Mouse (Mus musculus): Measurements from ENCODE around the gene Srpk2.
A peak's percentile ranks its signal among the peaks of the same experiment; 100 is the strongest.
"Not testable (repeated sequence)": the region's sequence is repeated elsewhere in the genome, so short reads cannot be mapped to it uniquely, and the experiment has no call there.

Gene Srpk2

DNA sequence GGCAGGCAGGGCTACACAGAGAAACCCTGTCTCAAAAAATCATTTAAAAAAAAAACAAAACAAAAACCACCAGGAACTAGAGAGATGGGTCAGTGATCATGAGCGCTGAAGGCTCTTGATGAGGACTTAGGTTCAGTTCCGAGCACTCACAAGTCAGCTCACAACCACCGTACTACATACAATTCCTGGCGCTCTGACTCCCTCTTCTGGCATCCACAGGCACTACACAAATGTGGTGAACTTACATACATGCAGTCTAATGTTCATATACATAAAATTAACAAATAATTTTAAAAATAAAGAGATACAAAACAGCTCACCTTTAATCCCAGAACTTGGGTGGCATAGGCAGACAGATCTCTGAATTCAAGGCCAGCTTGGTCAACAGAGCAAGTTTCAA lies 13.5 kb downstream of the Srpk2 start:
- DNase-seq, result no peak

DNA sequence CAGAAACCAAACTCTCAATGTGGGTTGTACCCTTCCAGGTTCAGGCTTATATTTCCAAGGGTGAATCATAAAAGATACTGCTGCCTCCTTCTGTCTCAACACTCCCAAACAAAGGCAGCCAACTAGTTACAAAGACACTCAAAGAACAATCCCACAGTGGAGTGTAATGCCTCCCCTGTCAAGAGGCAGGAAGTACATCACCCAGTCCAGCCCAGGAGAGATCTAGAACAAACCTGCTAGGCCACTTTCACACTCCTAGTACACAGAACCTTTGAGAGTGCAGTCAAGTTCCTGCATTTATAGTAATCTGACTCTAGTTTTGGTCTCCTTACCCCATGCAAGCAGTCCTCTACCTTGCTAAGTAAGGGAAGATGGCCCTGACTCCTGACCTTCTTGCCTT lies 18.5 kb downstream of the Srpk2 start:
- no peak for DNase-seq

DNA sequence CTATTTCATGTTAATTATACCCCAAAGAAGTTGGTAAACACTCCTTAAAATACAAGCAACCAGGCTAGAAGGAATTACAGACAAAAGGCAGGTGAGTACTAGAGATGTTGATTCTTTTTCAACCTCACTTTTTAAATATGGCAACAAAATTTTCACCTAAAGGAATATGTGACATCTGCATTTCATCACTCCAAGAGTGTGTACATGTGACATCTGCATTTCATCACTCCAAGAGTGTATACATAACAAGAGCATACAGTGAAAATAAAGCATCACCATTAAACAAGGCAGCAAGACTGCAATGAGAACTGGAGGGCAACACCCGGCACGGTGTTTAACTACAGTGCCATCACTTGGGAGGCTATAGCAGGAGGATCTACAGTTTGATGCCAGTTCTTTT lies 23.2 kb downstream of the Srpk2 start:
- DNase-seq, result no peak

DNA sequence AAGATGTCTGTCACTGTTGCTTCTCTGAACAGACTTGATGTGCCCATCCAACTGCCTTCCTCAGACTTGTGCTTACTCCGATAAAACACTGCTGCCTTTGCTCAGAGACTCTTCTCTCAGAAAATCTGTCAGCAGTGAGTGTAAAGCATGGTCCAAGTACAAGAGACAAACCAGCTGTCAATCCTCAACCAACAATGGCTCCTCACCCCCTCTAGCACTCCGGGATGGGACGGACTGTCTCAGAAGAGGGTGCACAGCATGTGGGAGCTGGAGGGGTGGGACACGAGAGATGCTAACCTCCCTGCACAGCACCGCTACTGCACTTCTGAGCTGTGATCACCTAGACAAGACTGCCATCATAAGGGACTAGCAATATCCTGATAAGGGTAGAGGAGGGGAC lies 26.4 kb downstream of the Srpk2 start:
- no peak for DNase-seq

DNA sequence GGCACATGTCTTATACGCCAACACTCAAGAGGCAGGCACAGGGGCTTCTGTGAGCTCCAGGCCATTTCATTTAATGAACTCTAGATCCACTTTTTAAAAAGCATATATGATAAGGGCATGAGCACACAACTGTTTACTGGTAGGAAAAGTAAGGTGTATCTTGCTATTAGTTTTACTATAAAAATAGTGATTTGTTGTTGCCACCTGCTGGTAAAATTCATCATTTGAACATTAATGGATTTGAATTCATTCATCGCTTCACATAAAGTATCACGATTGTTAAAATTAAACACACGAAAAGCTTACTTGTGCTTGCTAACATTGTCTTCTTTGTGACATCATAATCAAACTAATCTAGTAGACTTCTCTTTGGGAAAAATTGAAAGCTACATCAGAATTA lies 27.8 kb downstream of the Srpk2 start:
- DNase-seq, result no peak

DNA sequence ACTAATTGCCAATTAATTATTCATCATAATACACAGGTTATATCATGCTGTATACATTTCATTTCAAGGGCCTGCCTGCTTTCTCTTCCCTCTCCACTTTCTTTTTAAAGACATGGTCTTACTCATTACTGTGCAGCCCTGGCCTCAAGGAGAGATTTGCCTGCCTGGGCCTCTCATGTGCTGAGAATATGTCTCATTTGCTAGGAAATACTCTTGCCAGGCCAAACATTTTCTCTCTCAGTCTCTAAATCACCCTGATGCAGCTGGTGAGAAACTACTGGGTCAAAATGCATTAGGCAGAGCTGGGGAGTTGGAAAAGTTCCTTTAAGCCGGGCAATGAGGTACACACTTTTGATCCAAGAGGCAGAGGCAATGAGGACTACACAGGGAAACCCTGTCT lies 29.4 kb downstream of the Srpk2 start:
- DNase-seq, result no peak

DNA sequence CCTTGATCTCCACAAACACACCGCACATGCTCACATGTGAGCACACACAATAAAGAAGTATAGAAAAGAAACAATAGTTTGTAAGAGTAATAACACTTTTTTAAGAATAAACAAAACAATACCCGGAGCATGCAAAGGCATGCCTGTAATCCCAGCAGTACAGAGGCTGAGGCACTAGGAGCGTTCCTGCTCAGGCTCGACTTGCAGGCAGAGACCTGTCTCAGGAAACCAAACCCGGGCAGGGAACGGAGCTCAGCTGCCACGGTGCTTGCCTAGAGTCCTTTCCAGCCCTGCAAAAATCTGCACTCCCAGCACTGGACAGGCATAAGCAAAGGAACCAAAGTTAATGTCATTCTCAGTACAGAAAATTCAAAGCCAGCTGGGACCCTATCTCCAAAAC lies 32.1 kb downstream of the Srpk2 start:
- DNase-seq, result no peak

DNA sequence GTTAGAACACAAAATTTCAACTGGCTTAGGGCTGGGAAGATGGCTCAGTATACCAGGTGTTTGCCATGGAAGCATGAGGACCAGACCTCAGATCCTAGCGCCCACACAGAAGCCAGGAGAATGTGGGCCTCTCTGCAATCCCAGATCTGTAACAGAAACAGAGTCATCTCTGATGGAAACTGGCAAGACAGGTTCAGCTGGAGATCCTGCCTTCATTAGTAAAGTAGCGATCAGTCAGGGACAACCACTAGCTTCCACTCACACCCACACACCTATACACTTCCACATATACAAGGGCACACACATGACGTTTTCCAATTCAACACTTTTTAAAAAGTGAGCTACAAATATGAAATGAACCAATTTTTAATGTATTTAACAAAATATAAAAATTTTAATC lies 32.6 kb downstream of the Srpk2 start:
- no peak for DNase-seq

DNA sequence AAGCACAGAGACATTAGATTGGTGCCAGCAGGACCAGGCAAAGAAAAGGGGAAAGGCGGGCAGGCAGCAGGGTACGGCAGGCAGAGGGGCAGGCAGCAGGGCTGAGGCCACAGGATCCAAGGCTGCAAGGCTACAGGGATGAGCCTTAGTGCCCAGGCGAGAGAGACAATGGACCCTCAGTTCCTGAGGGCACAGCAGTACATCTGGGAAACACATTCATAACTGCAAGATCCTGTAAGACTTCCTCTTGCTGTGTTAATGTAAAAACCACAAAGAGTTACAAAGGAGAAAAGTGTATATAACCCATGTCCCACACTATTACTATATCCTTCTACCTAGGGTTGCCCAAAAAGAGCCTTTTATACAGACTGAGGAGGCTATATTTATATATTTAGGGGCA lies 33.9 kb downstream of the Srpk2 start:
- no peak for DNase-seq

DNA sequence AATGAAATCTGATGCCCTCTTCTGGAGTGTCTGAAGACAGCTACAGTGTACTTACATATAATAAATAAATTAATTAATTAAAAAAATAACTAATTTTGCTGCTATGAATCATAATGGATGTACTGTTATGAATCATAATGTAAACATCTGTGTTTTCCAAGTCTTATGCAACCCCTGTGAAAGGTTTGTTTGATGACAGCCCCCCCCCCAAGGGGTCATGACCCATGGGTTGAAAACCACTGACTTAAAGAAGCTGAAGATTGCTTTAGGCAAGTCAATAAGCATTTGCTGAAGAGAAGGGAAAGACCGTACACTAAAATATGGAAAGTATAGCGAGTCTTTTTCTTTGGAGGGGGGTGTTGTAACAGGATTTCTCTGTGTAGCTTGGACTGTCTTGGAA lies 35.2 kb downstream of the Srpk2 start:
- no peak for DNase-seq

DNA sequence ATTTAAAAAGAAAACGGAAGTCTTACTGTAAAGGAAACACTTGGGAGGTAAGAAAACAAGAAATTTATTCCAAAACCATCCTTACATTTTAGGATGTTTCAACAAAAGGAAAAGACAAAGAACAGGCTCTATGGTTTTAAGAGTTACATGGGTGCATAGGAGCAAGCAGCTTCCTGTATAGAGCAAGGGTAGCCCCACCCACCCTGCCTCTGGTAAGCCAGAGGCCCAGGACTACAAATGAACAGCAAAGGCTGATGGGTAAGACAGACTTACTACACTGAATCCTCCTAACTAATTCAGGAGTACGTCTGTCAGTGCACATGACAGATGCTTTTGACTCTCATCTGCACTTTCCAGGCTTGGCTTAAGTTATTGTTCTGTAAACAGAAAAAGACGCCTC lies 38.7 kb downstream of the Srpk2 start:
- DNase-seq, result no peak

DNA sequence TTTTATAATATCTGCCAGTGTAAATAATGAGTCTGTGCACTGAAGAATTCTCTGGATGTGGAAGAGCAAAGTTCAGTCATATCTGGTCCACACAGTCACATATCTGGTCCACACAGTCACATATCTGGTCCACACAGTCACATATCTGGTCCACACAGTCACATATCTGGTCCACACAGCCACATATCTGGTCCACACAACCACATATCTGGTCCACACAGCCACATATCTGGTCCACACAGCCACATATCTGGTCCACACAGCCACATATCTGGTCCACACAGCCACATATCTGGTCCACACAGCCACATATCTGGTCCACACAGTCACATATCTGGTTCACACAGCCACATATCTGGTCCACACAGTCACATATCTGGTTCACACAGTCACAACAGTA lies 45.2 kb downstream of the Srpk2 start:
- DNase-seq, result not testable (repeated sequence)

DNA sequence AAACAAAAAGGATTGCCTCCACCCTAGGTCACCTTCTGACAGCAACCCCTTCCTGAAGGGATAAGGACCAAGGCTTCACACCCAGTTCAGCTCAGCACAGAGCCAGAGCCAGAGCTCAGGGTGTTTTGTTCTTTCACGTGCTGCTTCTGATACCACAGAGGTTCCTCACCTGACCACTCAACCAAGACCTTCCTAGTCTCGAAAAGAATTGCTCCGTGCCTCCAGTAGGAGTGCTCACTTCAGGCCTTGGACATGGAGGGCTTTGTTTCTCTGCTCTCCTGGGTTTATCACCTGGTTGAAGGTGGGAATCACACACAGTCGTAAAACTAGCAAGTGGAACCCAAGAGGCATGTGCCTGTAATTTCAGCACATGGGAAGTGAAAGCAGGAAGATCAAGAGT lies 46.4 kb downstream of the Srpk2 start:
- no peak for DNase-seq

DNA sequence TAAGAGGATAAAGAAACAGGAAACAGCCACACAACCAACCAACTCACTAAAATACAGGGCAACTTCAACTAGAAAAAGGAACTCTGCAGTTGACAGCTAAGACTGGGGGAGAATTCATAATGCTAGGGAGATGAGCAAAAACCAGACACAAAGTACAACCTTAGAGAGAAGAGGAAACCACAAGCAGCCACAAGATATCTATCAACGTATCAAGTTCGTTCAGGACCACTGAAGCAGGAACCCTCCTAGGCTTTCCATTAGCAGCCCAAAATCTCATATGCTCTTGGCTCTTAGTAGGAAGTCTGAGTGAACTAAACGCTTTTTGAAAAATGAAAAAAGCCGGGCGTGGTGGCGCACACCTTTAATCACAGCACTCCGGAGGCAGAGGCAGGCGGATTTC lies 47.1 kb downstream of the Srpk2 start:
- DNase-seq, result no peak

DNA sequence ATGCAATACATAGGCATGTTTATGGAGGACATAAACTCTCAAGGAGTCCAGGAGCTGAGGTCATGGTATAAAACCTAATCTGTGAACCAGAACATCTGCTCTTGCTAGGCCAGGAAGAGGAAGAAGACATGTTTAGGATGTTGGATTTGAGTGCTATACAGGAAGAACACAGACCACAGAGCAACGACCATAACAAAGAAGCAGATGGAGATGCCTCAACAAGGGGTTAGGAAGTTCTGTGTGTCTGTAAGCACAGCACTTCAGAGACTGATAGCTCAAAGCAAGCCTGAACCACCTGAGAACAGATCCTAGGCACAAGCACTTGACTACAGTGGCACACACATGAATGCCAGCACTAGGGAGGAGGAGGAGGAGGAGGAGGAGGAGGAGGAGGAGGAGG lies 52.9 kb downstream of the Srpk2 start:
- DNase-seq, result no peak

DNA sequence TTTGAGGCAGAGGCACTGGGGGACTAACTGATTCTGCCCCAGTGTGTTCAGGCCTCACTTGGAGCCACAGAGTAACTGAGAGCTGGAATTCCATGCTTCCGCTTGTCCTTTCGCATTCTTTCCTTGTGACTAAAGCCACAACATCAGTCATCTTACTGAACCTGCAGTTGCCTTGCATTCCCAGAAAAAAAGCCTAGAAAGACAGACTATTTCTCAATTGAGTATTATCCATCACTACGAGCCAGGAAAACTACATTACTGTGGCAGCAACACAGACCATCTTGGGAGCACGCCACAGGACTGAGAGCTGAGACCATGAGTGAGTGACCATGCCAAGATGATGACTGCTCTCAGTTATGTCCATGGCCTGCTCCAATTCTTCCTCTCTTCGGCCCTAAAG lies 57.2 kb downstream of the Srpk2 start:
- no peak for DNase-seq

DNA sequence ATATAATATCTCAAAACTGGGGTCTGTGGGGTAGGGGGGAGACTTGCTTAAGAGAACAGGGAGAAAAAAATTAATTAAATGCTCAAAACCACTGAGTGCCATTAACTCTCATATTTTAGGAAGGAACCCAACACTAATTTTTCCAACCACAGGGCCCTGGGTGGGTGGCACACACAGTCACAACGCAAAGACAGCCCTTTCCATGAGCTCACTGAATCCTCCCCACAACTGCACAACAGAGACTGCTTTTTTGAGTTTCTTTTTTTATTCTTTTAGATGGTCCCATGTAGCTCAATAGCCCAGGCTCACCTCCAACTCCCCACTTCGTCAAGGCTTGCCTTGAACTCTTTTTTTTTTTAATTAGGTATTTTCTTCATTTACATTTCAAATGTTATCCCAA lies 58.2 kb downstream of the Srpk2 start:
- no peak for DNase-seq

DNA sequence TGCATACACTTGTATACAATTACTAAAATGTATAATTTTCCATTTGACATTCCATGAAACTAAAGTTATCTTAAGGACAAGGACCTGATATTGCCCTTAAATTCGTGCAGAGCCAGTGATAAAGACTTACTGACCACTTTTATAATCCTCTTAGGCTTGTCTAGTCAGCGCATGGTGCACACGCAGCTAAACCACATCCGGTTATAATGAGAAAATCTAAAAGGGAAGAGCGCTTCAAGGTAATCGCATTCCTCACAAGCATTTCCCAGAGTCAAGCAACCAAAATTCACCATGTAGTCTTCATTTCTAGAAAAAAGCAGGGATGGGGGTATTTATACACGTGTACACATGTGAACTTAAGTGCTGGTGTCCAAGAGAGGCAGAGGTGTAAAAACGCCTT lies 63.8 kb downstream of the Srpk2 start:
- no peak for DNase-seq

DNA sequence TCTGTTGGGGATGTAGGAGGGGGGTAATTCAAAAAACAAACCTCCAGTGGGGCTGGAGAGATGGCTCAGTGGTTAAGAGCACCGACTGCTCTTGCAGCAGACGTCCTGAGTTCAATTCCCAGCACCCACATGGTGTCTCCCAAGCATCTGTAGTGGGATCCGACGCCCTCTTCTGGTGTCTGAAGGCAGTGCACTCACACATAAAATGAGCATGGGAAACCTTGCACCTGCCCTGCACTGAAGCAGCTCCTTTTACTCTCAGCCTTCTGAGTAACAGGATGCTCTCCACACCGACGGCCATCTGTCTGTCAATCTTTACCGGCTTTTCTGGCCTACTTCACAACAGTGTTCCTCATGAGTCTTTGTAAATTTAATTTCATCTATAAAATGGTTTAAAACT lies 65.8 kb downstream of the Srpk2 start:
- no peak for DNase-seq

DNA sequence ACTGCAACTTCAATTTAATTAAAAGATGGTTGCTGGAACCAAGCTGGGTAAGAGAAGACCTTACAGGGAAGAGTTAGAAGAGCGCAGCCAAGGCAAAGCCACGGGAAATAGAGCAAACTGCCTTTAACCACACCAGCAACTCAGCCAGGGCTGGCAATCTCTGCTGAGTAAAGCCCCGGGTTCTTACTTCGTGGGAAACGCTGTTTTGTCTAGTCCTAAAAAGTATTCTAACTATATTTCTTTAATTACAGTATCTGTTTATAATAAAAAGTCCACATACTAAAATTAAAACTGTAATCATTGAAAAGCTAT lies 67.4 kb downstream of the Srpk2 start:
- no peak for DNase-seq

DNA sequence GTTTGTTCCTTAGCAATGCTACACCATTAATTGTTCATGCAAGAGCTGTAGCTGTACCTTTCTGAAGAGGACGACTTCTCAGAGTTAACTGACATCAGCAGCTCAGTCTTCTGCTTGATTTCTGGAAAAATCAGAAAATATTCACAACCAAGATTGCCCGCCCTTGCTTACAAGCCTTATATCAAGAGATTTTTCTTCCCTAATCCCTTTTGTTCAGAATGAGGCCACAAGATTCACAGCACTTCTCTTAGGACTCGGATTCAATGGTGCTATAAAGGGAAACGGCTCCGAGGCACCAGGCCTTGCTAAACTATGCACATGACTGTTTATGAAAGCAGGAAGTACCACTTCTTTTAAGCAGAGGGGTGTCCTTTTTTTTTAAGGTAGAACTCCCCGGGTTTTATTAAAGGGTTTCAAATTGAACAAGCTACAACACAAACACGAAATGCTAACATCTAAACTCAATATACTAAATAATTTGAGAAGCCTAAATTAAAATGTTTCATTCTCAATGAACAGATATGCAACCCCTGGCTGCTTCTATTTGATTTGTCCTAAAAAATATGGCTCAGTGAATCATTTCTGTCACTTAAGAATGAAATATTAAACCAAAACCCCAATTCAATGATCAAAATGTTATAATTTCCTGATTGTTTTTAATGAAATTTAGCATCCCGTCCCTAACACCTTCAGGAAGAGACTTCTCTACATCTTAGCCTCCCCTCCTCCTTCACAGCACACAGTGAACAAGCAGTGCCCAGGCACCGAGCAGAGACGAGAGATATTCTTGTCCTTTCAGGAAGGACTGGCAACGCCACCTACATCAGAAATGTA lies 67.9 kb downstream of the Srpk2 start:
- peak; percentile 87 for DNase-seq

DNA sequence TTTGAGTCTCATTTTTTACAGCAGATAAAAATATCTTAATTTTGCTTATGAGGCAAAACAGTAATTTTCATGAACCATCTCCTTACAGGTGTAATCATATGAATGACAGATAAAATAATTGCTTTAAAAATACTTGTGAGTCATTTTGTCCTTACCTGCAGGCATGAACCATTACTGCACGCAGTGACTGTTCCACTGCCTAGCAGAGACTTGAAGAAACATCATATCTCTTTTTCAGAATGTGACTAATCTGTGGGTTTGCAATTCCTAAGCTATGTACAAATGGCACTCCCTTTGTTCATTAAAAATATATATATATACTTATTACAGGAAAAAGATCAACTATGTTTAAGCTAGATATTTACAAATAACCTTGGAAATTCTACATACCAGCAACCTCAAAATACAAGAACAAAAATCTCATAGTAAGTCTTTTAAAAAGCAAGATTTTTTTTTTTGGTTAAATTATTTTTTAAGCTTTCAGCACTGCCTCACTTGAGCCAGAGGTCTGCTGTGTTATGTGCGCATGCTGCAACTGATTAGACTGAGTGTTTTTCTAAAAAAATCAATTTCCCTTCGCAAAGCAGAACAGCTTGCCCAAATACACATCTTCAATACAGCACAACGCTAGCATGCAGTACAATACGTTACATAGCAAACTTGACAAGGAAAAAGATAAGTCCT lies 68.7 kb downstream of the Srpk2 start:
- no peak for DNase-seq

DNA sequence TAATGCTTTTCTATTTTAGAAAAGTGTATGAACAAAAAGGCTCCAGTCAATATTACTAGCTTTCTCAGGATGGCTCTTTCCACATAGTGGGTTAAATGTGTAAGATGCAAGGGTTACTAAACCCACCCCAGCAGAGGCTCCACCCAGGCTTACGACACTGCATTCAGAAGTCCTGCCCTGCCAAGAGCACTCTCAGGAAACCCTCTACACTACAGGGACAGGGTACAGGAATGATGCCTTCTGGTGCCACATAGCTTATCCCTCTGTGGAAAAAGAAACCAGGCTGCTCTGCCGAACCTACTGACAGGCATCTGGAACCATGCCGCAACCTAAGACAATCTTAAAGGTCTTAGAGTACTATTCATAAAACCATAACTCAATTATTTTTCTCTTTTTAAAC lies 71.6 kb downstream of the Srpk2 start:
- no peak for DNase-seq

DNA sequence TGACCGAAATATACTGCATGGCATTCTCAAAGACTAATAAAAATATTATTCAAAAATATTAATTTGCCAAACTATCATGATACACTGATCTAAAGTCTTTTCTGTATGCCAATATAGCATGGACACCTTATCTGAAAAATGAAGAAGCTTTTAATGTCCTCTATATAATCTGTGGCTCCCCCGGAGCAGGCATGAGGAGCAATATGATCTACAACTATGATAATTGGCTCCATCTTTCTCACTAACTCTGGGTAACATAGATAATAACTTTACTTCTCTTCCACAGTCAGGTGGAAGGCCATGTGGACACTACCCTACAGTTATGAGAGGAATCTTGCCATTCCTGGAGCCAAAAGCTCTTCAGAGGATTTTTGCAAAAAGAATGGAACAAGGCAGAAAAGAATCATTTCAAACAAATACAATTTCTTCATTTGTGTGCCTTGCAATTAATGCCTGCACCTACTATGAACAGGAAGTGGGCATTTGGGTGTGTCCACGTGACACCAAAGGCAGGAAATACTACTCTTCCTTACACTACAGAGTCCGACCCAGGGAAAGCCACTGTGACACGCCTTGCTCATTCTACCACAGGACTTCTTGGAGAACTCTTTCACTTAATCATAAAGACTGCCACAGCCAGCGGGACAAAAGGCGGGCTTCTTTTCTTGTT lies 80.2 kb downstream of the Srpk2 start:
- no peak for DNase-seq

All from cerebellum, adult 9-10 months (tissue).